20 mouse cellular contexts compared by ENCODE assay signal in the genomic region with DNA sequence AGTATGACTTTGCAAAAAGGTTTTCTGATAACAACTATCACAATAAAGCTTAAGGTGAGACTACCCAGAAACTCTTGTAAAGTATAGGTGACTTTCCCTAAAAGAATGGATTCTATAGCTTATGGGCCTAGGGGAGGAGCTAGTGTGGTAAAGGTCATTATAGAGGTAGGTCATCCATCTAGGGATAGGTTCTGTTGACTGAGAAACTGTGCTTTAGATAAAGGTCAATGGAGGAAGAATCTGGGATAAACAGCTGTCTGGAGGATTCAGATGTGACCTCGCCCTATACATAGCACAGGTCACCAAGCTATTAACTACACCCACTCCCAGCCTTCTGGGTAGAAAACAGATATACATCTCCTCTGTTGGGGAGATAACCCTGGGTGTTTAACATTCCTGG.
"Had no signal": no experiment of that assay in that cellular context is flagged by ENCODE, and none has a peak within 500 bp of the region (broad histone marks: within the 10 kb centered on the region; RNA-seq: fewer than 3 reads in every experiment).

No protein-coding gene starts in this region.

- H3K27me3 ChIP-seq: kidney, embryonic 15.5 days; midbrain, embryonic 12.5 days; midbrain, embryonic 15.5 days; neural tube, embryonic 12.5 days; neural tube, embryonic 15.5 days; stomach, embryonic 15.5 days had no signal

- H3K36me3 ChIP-seq: kidney, embryonic 15.5 days; midbrain, embryonic 12.5 days; midbrain, embryonic 15.5 days; neural tube, embryonic 12.5 days; neural tube, embryonic 15.5 days; stomach, embryonic 15.5 days had no signal

- H3K9ac ChIP-seq: kidney, embryonic 15.5 days; liver, embryonic 14.5 days; liver, postnatal 0 days; lung, embryonic 14.5 days; midbrain, embryonic 12.5 days; midbrain, embryonic 15.5 days; neural tube, embryonic 12.5 days; neural tube, embryonic 15.5 days; stomach, embryonic 15.5 days had no signal

- H3K27ac ChIP-seq: kidney, embryonic 15.5 days; left cerebral cortex, adult 2 months; liver, embryonic 14.5 days; macrophage; midbrain, embryonic 12.5 days; midbrain, embryonic 15.5 days; neural tube, embryonic 12.5 days; neural tube, embryonic 15.5 days; stomach, embryonic 15.5 days had no signal

- H3K4me2 ChIP-seq: kidney, embryonic 15.5 days; lung, embryonic 14.5 days; midbrain, embryonic 12.5 days; midbrain, embryonic 15.5 days; neural tube, embryonic 12.5 days; neural tube, embryonic 15.5 days; stomach, embryonic 15.5 days had no signal

- H3K4me3 ChIP-seq: kidney, embryonic 15.5 days; left cerebral cortex, adult 2 months; midbrain, embryonic 12.5 days; midbrain, embryonic 15.5 days; neural tube, embryonic 12.5 days; neural tube, embryonic 15.5 days; stomach, embryonic 15.5 days had no signal

- DNase-seq: kidney, adult 2 months; kidney, postnatal 10 days; kidney, postnatal 36 days; layer of hippocampus, postnatal 36 days; lung, embryonic 14.5 days; right cerebral cortex, adult 18-20 months; right cerebral cortex, postnatal 14 days; spleen, adult 18-20 months; thymus, postnatal 36 days had no signal

- ATAC-seq: liver, postnatal 0 days; lung, postnatal 0 days; midbrain, embryonic 15.5 days had no signal

- H3K9me3 ChIP-seq: kidney, embryonic 15.5 days; midbrain, embryonic 12.5 days; midbrain, embryonic 15.5 days; neural tube, embryonic 12.5 days; neural tube, embryonic 15.5 days; stomach, embryonic 15.5 days had no signal

- H3K4me1 ChIP-seq: kidney, embryonic 15.5 days; midbrain, embryonic 12.5 days; midbrain, embryonic 15.5 days; neural tube, embryonic 12.5 days; neural tube, embryonic 15.5 days; stomach, embryonic 15.5 days had no signal
